Mouse (Mus musculus) lung, embryonic 14.5 days (tissue): ENCODE measurements around the gene Otol1. TPM values are rescaled to one million over a fixed set of nuclear protein-coding genes. Genes with fewer than 3 reads are reported as not detected.

ENCODE experiments used
- ATAC-seq: fragments of 200-750 bp; cut with Nextera tagmentation; 2 replicates; pipeline ENCODE4 v1.8.0; 2017; ENCODE audit warnings: mild to moderate bottlenecking, moderate TSS enrichment, moderate library complexity; ENCODE audit not compliant: insufficient read depth
- DNase-seq: peaks from one replicate; pipeline ENCODE4 v3.0.0-alpha.2; 2015
- H3K27ac ChIP-seq: fragments of 300-500 bp; sonication (generic); 2 replicates; pipeline ENCODE4 v1.5.1; 2014; ENCODE audit warnings: low read depth, mild to moderate bottlenecking, moderate library complexity
- H3K27me3 ChIP-seq: fragments of 300-500 bp; sonication (generic); 2 replicates; pipeline ENCODE4 v1.6.1; 2014; ENCODE audit warnings: low read length, control low read depth; ENCODE audit not compliant: insufficient read depth
- H3K36me3 ChIP-seq: fragments of 300-500 bp; sonication (generic); 2 replicates; pipeline ENCODE4 v1.6.1; 2014; ENCODE audit warnings: control low read depth; ENCODE audit not compliant: insufficient read depth
- H3K4me1 ChIP-seq: fragments of 300-500 bp; sonication (generic); 2 replicates; pipeline ENCODE4 v1.6.1; 2014; ENCODE audit warnings: antibody characterized with exemption, control low read depth; ENCODE audit not compliant: insufficient read depth
- H3K4me2 ChIP-seq: fragments of 300-500 bp; sonication (generic); 2 replicates; pipeline ENCODE4 v1.6.1; 2014; ENCODE audit warnings: mild to moderate bottlenecking
- H3K4me3 ChIP-seq: fragments of 300-500 bp; sonication (generic); 2 replicates; pipeline ENCODE4 v1.5.1; 2014; ENCODE audit warnings: low read depth, low read length
- H3K9ac ChIP-seq: fragments of 300-500 bp; sonication (generic); 2 replicates; pipeline ENCODE4 v1.6.1; 2014
- H3K9me3 ChIP-seq: fragments of 300-500 bp; sonication (generic); 2 replicates; pipeline ENCODE4 v1.6.1; 2016; ENCODE audit warnings: low read depth, low read length, control low read depth
- CTCF ChIP-seq: IDR thresholded peaks from 2 replicates; pipeline ENCODE4 v1.5.1; 2016; ENCODE audit warnings: antibody characterized with exemption, low read depth
- WGBS: fragments of 180-500 bp; shearing (Covaris S2); extraction: QIAGEN DNeasy Blood & Tissue Kit; methylation state at CpG from one replicate; pipeline ENCODE4 v1.1.7; 2014; 5-methylcytosine and 5-hydroxymethylcytosine counted together
- polyA plus RNA-seq: library from polyadenylated mRNA; unstranded; fragments of >200 nt; fragmentation: Nextera tagmentation; extraction: Ambion mirVana; gene quantifications from 2 replicates; pipeline ENCODE4 v1.2.1, GENCODE M21; 2014

Otol1 gene
- not detected in 2 replicates for polyA plus RNA-seq

GRCm38 (mm10) chr3:70007313-70007712 is at the start of gene Otol1:
Gene Otol1, plus strand, starts transcription at chr3:70007613.
- no peak within 1 kb of the TSS for H3K4me3 ChIP-seq
- no peaks in the 10 kb centered on the region for H3K27me3 ChIP-seq
- H3K27ac ChIP-seq: no peak within 1 kb of the TSS
- no peaks in the 10 kb centered on the region for H3K9me3 ChIP-seq
- H3K9ac ChIP-seq: no peak within 1 kb of the TSS
- 59% methylated on average over 4 of the region's 4 CpGs for WGBS
- H3K4me1 ChIP-seq: no peaks in the 10 kb centered on the region
- ATAC-seq (no peak), DNase-seq (no peak)
- no peak for TF ChIP-seq CTCF
- no peak within 1 kb of the TSS for H3K4me2 ChIP-seq
- H3K36me3 ChIP-seq: no peaks in the 10 kb centered on the region

GRCm38 (mm10) chr3:69962187-69962586 is 45.2 kb upstream of the Otol1 start:
- no peak overlapping the region for H3K9ac ChIP-seq
- no peaks in the 10 kb centered on the region for H3K27me3 ChIP-seq
- peak; percentile 63 for DNase-seq
- H3K4me2 ChIP-seq: no peak overlapping the region
- no peak overlapping the region for H3K27ac ChIP-seq
- no peaks in the 10 kb centered on the region for H3K9me3 ChIP-seq
- ATAC-seq: no peak
- TF ChIP-seq CTCF: peak; percentile 75
- no peaks in the 10 kb centered on the region for H3K36me3 ChIP-seq
- H3K4me3 ChIP-seq: no peak overlapping the region
- no peaks in the 10 kb centered on the region for H3K4me1 ChIP-seq
- WGBS: 54% methylated on average over 5 of the region's 5 CpGs

- H3K9ac ChIP-seq: no peak overlapping the region
- DNase-seq: no peak
- H3K4me3 ChIP-seq: no peak overlapping the region
- no peak for TF ChIP-seq CTCF
- ATAC-seq: no peak
- H3K9me3 ChIP-seq: no peaks in the 10 kb centered on the region
- WGBS: 69% methylated on average over 6 of the region's 6 CpGs
- no peak overlapping the region for H3K4me2 ChIP-seq
- no peaks in the 10 kb centered on the region for H3K27me3 ChIP-seq
- no peaks in the 10 kb centered on the region for H3K4me1 ChIP-seq
- H3K27ac ChIP-seq: no peak overlapping the region
- H3K36me3 ChIP-seq: no peaks in the 10 kb centered on the region
Observed at GRCm38 (mm10) chr3:69971482-69972097, 35.8 kb upstream of the Otol1 start.

GRCm38 (mm10) chr3:69978092-69978491 is 29.3 kb upstream of the Otol1 start:
- no peaks in the 10 kb centered on the region for H3K9me3 ChIP-seq
- no peak for DNase-seq
- no peak overlapping the region for H3K9ac ChIP-seq
- no peaks in the 10 kb centered on the region for H3K27me3 ChIP-seq
- TF ChIP-seq CTCF: no peak
- H3K4me2 ChIP-seq: no peak overlapping the region
- H3K36me3 ChIP-seq: no peaks in the 10 kb centered on the region
- no peak for ATAC-seq
- no peak overlapping the region for H3K4me3 ChIP-seq
- no peaks in the 10 kb centered on the region for H3K4me1 ChIP-seq
- H3K27ac ChIP-seq: no peak overlapping the region

DNA sequence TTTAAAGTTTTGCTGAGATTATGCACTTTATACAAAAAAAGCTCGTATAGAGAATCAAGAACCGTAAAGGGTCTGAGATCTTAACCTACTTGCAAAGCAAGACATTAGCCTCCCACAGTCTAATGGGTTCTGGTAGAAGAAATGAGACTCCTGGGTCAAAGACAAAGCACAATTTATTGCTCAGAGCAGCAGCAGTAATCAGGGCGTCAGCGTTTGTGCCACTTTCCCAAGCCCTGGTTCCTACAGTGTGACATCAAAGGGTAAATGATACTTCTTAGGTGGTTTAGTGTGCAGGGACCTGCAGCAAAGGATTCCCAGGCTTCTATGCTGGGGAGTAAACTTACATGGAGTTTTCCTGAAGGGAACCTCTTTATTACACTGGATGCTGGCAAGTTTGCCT is 13.6 kb upstream of the Otol1 start:
- Histone ChIP-seq H3K4me2 (no peak overlapping the region), H3K36me3 (no peaks in the 10 kb centered on the region), H3K27ac (no peak overlapping the region), H3K9me3 (no peaks in the 10 kb centered on the region), H3K9ac (no peak overlapping the region), H3K4me1 (no peaks in the 10 kb centered on the region), H3K4me3 (no peak overlapping the region), H3K27me3 (no peaks in the 10 kb centered on the region)
- 61% methylated on average over 4 of the region's 4 CpGs for WGBS
- DNase-seq: no peak
- no peak for TF ChIP-seq CTCF
- ATAC-seq: no peak

DNA sequence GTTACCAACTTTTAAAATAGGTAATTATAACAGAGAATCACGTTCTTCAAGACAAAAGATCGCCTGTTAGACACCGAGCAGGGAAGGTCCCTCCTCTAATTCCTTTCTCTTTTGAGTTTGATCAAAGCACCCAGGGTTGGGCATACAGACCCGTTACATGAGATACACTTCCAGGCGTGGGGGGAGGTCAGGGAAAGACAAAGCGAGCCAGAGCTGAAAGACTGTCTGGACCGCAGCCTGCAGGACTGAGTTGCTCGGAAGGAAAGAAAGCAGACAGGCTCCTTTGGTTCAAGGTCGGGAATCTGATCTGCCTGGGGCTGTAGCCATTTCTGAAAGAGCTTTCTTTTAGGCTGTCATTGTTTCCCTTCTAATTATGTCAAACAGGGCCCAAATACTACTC is 5.9 kb upstream of the Otol1 start:
- Histone ChIP-seq H3K4me3 (no peak overlapping the region), H3K9me3 (no peaks in the 10 kb centered on the region), H3K36me3 (no peaks in the 10 kb centered on the region), H3K4me2 (no peak overlapping the region), H3K27ac (no peak overlapping the region), H3K4me1 (no peaks in the 10 kb centered on the region), H3K27me3 (no peaks in the 10 kb centered on the region), H3K9ac (no peak overlapping the region)
- WGBS: 60% methylated on average over 9 of the region's 9 CpGs
- TF ChIP-seq CTCF: no peak
- DNase-seq (no peak), ATAC-seq (no peak)

DNA sequence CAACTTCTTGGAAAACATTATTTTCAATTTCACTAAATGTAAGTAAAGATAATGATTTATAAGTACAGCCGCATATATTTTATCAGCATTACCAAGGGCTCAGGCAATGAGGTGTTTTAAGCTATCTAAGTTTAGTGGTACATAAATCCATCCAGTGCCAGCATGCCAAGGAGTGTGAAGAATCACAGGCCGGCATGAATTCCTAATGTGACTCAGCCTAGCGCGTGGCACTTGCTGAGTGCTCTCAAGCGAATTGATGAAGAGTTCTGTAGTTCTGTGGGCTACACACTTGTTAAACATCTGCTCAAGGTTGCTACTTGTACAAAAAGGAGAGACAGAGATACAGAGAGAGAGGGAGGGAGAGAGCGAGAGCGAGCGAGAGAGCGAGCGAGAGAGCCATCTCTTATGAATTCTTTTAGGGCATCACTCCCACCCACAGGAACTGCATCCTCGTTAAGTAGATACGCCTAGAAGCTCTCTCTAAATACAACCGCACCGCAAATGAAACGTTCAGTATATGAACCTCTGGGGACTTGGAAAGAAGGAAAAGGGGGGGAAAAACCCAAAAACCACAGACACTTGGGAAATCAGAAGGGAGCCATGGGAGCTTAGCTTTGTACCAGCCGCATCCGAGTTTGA is 4.2 kb upstream of the Otol1 start:
- Histone ChIP-seq H3K36me3 (no peaks in the 10 kb centered on the region), H3K4me3 (no peak overlapping the region), H3K27me3 (no peaks in the 10 kb centered on the region), H3K4me2 (no peak overlapping the region), H3K4me1 (no peaks in the 10 kb centered on the region), H3K9me3 (no peaks in the 10 kb centered on the region), H3K9ac (no peak overlapping the region), H3K27ac (no peak overlapping the region)
- no peak for TF ChIP-seq CTCF
- ATAC-seq (no peak), DNase-seq (no peak)
- 75% methylated on average over 17 of the region's 17 CpGs for WGBS
